Mouse (Mus musculus): Measurements from ENCODE around the gene Gm20388. TPM values are rescaled to one million over a fixed set of nuclear protein-coding genes. Genes with fewer than 3 reads are reported as not detected.
A peak's percentile ranks its signal among the peaks of the same experiment; 100 is the strongest.

Gene Gm20388
- polyA plus RNA-seq, 1 experiment from 2014 or later = not detected

- no peak for ATAC-seq
- Histone ChIP-seq H3K36me3 (ENCODE audit: control insufficient read depth, insufficient read depth) (no peaks in the 10 kb centered on the region), H3K9ac (ENCODE audit: low read depth, low read length) (no peak overlapping the region), H3K27ac (ENCODE audit: low read depth, low read length) (no peak overlapping the region), H3K4me3 (ENCODE audit: low read depth, low read length) (no peak overlapping the region), H3K4me2 (replicated peaks; ENCODE audit: low read depth) (no peak overlapping the region), H3K4me1 (replicated peaks; ENCODE audit: control insufficient read depth, insufficient read depth, low read length) (no peaks in the 10 kb centered on the region), H3K9me3 (ENCODE audit: control insufficient read depth) (no peaks in the 10 kb centered on the region), H3K27me3 (replicated peaks; ENCODE audit: control insufficient read depth, insufficient read depth, low read length) (no peaks in the 10 kb centered on the region)
- 78% methylated on average over 4 of the region's 4 CpGs for WGBS
- TF ChIP-seq CTCF (IDR thresholded peaks at IDR 0.05; ENCODE audit: low read depth) = no peak
Measured at GRCm38 (mm10) chr8:121680896-121681295, 1770.3 kb downstream of the Gm20388 start.

- Histone ChIP-seq H3K4me2 (replicated peaks; ENCODE audit: low read depth) (no peak overlapping the region), H3K4me3 (ENCODE audit: low read depth, low read length) (no peak overlapping the region), H3K27ac (ENCODE audit: low read depth, low read length) (no peak overlapping the region), H3K36me3 (ENCODE audit: control insufficient read depth, insufficient read depth) (no peaks in the 10 kb centered on the region), H3K9ac (ENCODE audit: low read depth, low read length) (no peak overlapping the region), H3K4me1 (replicated peaks; ENCODE audit: control insufficient read depth, insufficient read depth, low read length) (no peaks in the 10 kb centered on the region), H3K27me3 (replicated peaks; ENCODE audit: control insufficient read depth, insufficient read depth, low read length) (no peaks in the 10 kb centered on the region), H3K9me3 (ENCODE audit: control insufficient read depth) (no peaks in the 10 kb centered on the region)
- no peak for ATAC-seq
- TF ChIP-seq CTCF (IDR thresholded peaks at IDR 0.05; ENCODE audit: low read depth) = no peak
- WGBS = 61% methylated on average over 10 of the region's 10 CpGs
Measured at GRCm38 (mm10) chr8:121681457-121681856, 1770.8 kb downstream of the Gm20388 start.

- Histone ChIP-seq H3K27me3 (replicated peaks; ENCODE audit: control insufficient read depth, insufficient read depth, low read length) (no peaks in the 10 kb centered on the region), H3K4me2 (replicated peaks; ENCODE audit: low read depth) (no peak overlapping the region), H3K27ac (ENCODE audit: low read depth, low read length) (no peak overlapping the region), H3K36me3 (ENCODE audit: control insufficient read depth, insufficient read depth) (no peaks in the 10 kb centered on the region), H3K4me3 (ENCODE audit: low read depth, low read length) (no peak overlapping the region), H3K9ac (ENCODE audit: low read depth, low read length) (no peak overlapping the region), H3K9me3 (ENCODE audit: control insufficient read depth) (no peaks in the 10 kb centered on the region), H3K4me1 (replicated peaks; ENCODE audit: control insufficient read depth, insufficient read depth, low read length) (no peaks in the 10 kb centered on the region)
- no peak for TF ChIP-seq CTCF (IDR thresholded peaks at IDR 0.05; ENCODE audit: low read depth)
- WGBS = 68% methylated on average over 10 of the region's 10 CpGs
- no peak for ATAC-seq
Measured at GRCm38 (mm10) chr8:121683083-121683832, 1772.6 kb downstream of the Gm20388 start.

GRCm38 (mm10) chr8:121685419-121685818 is 1774.8 kb downstream of the Gm20388 start:
- TF ChIP-seq CTCF (IDR thresholded peaks at IDR 0.05; ENCODE audit: low read depth) = peak; percentile 85
- no peak overlapping the region for H3K9ac ChIP-seq (ENCODE audit: low read depth, low read length)
- no peaks in the 10 kb centered on the region for H3K4me1 ChIP-seq (replicated peaks; ENCODE audit: control insufficient read depth, insufficient read depth, low read length)
- ATAC-seq = no peak
- no peak overlapping the region for H3K27ac ChIP-seq (ENCODE audit: low read depth, low read length)
- no peak overlapping the region for H3K4me3 ChIP-seq (ENCODE audit: low read depth, low read length)
- H3K9me3 ChIP-seq (ENCODE audit: control insufficient read depth) = no peaks in the 10 kb centered on the region
- no peak overlapping the region for H3K4me2 ChIP-seq (replicated peaks; ENCODE audit: low read depth)
- H3K36me3 ChIP-seq (ENCODE audit: control insufficient read depth, insufficient read depth) = no peaks in the 10 kb centered on the region
- H3K27me3 ChIP-seq (replicated peaks; ENCODE audit: control insufficient read depth, insufficient read depth, low read length) = no peaks in the 10 kb centered on the region
- 12% methylated on average over 4 of the region's 4 CpGs for WGBS

GRCm38 (mm10) chr8:121687455-121688161 is 1777.0 kb downstream of the Gm20388 start:
- H3K4me1 ChIP-seq (replicated peaks; ENCODE audit: control insufficient read depth, insufficient read depth, low read length) = no peaks in the 10 kb centered on the region
- TF ChIP-seq CTCF (IDR thresholded peaks at IDR 0.05; ENCODE audit: low read depth) = no peak
- no peaks in the 10 kb centered on the region for H3K9me3 ChIP-seq (ENCODE audit: control insufficient read depth)
- WGBS = 60% methylated on average over 14 of the region's 14 CpGs
- H3K27ac ChIP-seq (ENCODE audit: low read depth, low read length) = no peak overlapping the region
- H3K9ac ChIP-seq (ENCODE audit: low read depth, low read length) = no peak overlapping the region
- H3K36me3 ChIP-seq (ENCODE audit: control insufficient read depth, insufficient read depth) = no peaks in the 10 kb centered on the region
- H3K4me2 ChIP-seq (replicated peaks; ENCODE audit: low read depth) = no peak overlapping the region
- H3K4me3 ChIP-seq (ENCODE audit: low read depth, low read length) = no peak overlapping the region
- H3K27me3 ChIP-seq (replicated peaks; ENCODE audit: control insufficient read depth, insufficient read depth, low read length) = no peaks in the 10 kb centered on the region
- no peak for ATAC-seq

GRCm38 (mm10) chr8:121688496-121688895 is 1777.9 kb downstream of the Gm20388 start:
- Histone ChIP-seq H3K4me1 (replicated peaks; ENCODE audit: control insufficient read depth, insufficient read depth, low read length) (no peaks in the 10 kb centered on the region), H3K27me3 (replicated peaks; ENCODE audit: control insufficient read depth, insufficient read depth, low read length) (no peaks in the 10 kb centered on the region), H3K36me3 (ENCODE audit: control insufficient read depth, insufficient read depth) (no peaks in the 10 kb centered on the region), H3K9me3 (ENCODE audit: control insufficient read depth) (no peaks in the 10 kb centered on the region), H3K9ac (ENCODE audit: low read depth, low read length) (no peak overlapping the region), H3K4me3 (ENCODE audit: low read depth, low read length) (no peak overlapping the region), H3K4me2 (replicated peaks; ENCODE audit: low read depth) (no peak overlapping the region), H3K27ac (ENCODE audit: low read depth, low read length) (no peak overlapping the region)
- WGBS = 43% methylated on average over 5 of the region's 5 CpGs
- TF ChIP-seq CTCF (IDR thresholded peaks at IDR 0.05; ENCODE audit: low read depth) = no peak
- ATAC-seq = no peak
